Comparison of ENCODE assay signal across 20 mouse cellular contexts in genomic region chr10:51571225-51571996, GRCm38 (mm10). TPM values are rescaled to one million over a fixed set of nuclear protein-coding genes. Genes with fewer than 3 reads are reported as not detected.
DNase-seq lines count a peak whose midpoint lies in the region; ATAC-seq and TF ChIP-seq lines count a peak whose summit lies in the region.
"Had no signal": no experiment of that assay in that cellular context is flagged by ENCODE, and none has a peak within 500 bp of the region (broad histone marks: within the 10 kb centered on the region; RNA-seq: fewer than 3 reads in every experiment).

No protein-coding gene starts in this region.

- TF ChIP-seq EP300 in lung, postnatal 0 days (IDR thresholded peaks at IDR 0.05) = no peak

- no peak for DNase-seq in embryonic facial prominence, embryonic 10.5 days (ENCODE audit: low spot score)
- peak; percentile 46 for DNase-seq in lung, postnatal 0 days (ENCODE audit: low spot score)
- DNase-seq in lung, postnatal 14 days = no peak
- DNase-seq in yolk sac, embryonic 10.5 days (ENCODE audit: low spot score) = peak; percentile 31
- no peak for DNase-seq in adrenal gland, postnatal 10 days
- no peak for DNase-seq in adrenal gland, postnatal 4 days (ENCODE audit: low spot score in 2 of 2)
- DNase-seq: cerebellum, adult 2 months; heart, adult 11 months; kidney, adult 8-10 months; midbrain, embryonic 14.5 days; thymus, postnatal 36 days had no signal

- no peaks in the 10 kb centered on the region for H3K9me3 ChIP-seq in embryonic facial prominence, embryonic 12.5 days
- no peaks in the 10 kb centered on the region for H3K9me3 ChIP-seq in embryonic facial prominence, embryonic 10.5 days
- H3K9me3 ChIP-seq in lung, postnatal 0 days (ENCODE audit: low read length) = no peaks in the 10 kb centered on the region
- H3K9me3 ChIP-seq in megakaryocyte, embryonic 14.5 days = no peaks in the 10 kb centered on the region
- H3K9me3 ChIP-seq: heart, embryonic 15.5 days; hindbrain, embryonic 13.5 days had no signal

- H3K9ac ChIP-seq in embryonic facial prominence, embryonic 12.5 days = no peak overlapping the region
- H3K9ac ChIP-seq in lung, postnatal 0 days (replicated peaks; ENCODE audit: low read depth) = no peak overlapping the region
- H3K9ac ChIP-seq: heart, embryonic 15.5 days; hindbrain, embryonic 13.5 days had no signal

- no peak for TF ChIP-seq CTCF in lung, postnatal 0 days (IDR thresholded peaks at IDR 0.05)

- no peak overlapping the region for H3K4me3 ChIP-seq in embryonic facial prominence, embryonic 12.5 days
- H3K4me3 ChIP-seq in embryonic facial prominence, embryonic 10.5 days = no peak overlapping the region
- H3K4me3 ChIP-seq in lung, postnatal 0 days (ENCODE audit: low read depth, low read length) = no peak overlapping the region
- H3K4me3 ChIP-seq in megakaryocyte, embryonic 14.5 days (replicated peaks) = peak overlapping the region; percentile 44
- H3K4me3 ChIP-seq: heart, embryonic 15.5 days; hindbrain, embryonic 13.5 days; layer of hippocampus, adult 2 months had no signal

- 77% methylated on average over 9 of the region's 9 CpGs for WGBS in embryonic facial prominence, embryonic 12.5 days
- WGBS in embryonic facial prominence, embryonic 10.5 days = 80% methylated on average over 9 of the region's 9 CpGs
- 51% methylated on average over 9 of the region's 9 CpGs for WGBS in lung, postnatal 0 days

- no peaks in the 10 kb centered on the region for H3K27me3 ChIP-seq in embryonic facial prominence, embryonic 12.5 days
- H3K27me3 ChIP-seq in embryonic facial prominence, embryonic 10.5 days (replicated peaks; ENCODE audit: low read depth, poor library complexity, severe bottlenecking) = no peaks in the 10 kb centered on the region
- H3K27me3 ChIP-seq in lung, postnatal 0 days (replicated peaks; ENCODE audit: insufficient read depth, low read length) = no peaks in the 10 kb centered on the region
- no peaks in the 10 kb centered on the region for H3K27me3 ChIP-seq in megakaryocyte, embryonic 14.5 days (replicated peaks)
- H3K27me3 ChIP-seq: heart, embryonic 15.5 days; hindbrain, embryonic 13.5 days had no signal

- no peaks in the 10 kb centered on the region for H3K36me3 ChIP-seq in embryonic facial prominence, embryonic 12.5 days
- no peaks in the 10 kb centered on the region for H3K36me3 ChIP-seq in embryonic facial prominence, embryonic 10.5 days (replicated peaks)
- no peaks in the 10 kb centered on the region for H3K36me3 ChIP-seq in lung, postnatal 0 days (ENCODE audit: insufficient read depth, low read length)
- no peaks in the 10 kb centered on the region for H3K36me3 ChIP-seq in megakaryocyte, embryonic 14.5 days (replicated peaks; ENCODE audit: low read length)
- H3K36me3 ChIP-seq: heart, embryonic 15.5 days; hindbrain, embryonic 13.5 days had no signal

- no peak overlapping the region for H3K27ac ChIP-seq in embryonic facial prominence, embryonic 12.5 days
- H3K27ac ChIP-seq in embryonic facial prominence, embryonic 10.5 days (replicated peaks) = no peak overlapping the region
- H3K27ac ChIP-seq in lung, postnatal 0 days (ENCODE audit: low read length) = no peak overlapping the region
- H3K27ac ChIP-seq: heart, embryonic 15.5 days; hindbrain, embryonic 13.5 days; layer of hippocampus, adult 2 months had no signal

- no peaks in the 10 kb centered on the region for H3K4me1 ChIP-seq in embryonic facial prominence, embryonic 12.5 days
- H3K4me1 ChIP-seq in embryonic facial prominence, embryonic 10.5 days = no peaks in the 10 kb centered on the region
- H3K4me1 ChIP-seq in lung, postnatal 0 days (ENCODE audit: insufficient read depth, low read depth, low read length) = no peaks in the 10 kb centered on the region
- no peaks in the 10 kb centered on the region for H3K4me1 ChIP-seq in megakaryocyte, embryonic 14.5 days
- H3K4me1 ChIP-seq: heart, embryonic 15.5 days; hindbrain, embryonic 13.5 days had no signal

- H3K4me2 ChIP-seq in embryonic facial prominence, embryonic 12.5 days (replicated peaks) = no peak overlapping the region
- no peak overlapping the region for H3K4me2 ChIP-seq in lung, postnatal 0 days (replicated peaks; ENCODE audit: low read depth, low read length)
- H3K4me2 ChIP-seq: heart, embryonic 15.5 days; hindbrain, embryonic 13.5 days had no signal

- ATAC-seq in embryonic facial prominence, embryonic 12.5 days (ENCODE audit: insufficient number of reproducible peaks, insufficient read depth, low FRiP score, low TSS enrichment) = 0 out of 2 replicates have a peak, but pooled peaks have one; percentile 28
- ATAC-seq in lung, postnatal 0 days = peak; percentile 71
- ATAC-seq: forebrain, embryonic 14.5 days; Patski had no signal

RNA-seq across cellular contexts. Expression of gene Fam162b, which starts 18.9 kb away (rescaled TPM):
- polyA plus RNA-seq in embryonic facial prominence, embryonic 12.5 days (2016; fragmentation: Nextera tagmentation; extraction: Ambion mirVana) = 1.3 and 2.3 TPM in 2 replicates
- 2.2 and 2.3 TPM in 2 replicates for polyA plus RNA-seq in embryonic facial prominence, embryonic 10.5 days (2016; fragmentation: Nextera tagmentation; extraction: Ambion mirVana)
- polyA plus RNA-seq in lung, postnatal 0 days (2015; fragmentation: Nextera tagmentation; extraction: Ambion mirVana) = 45.3 and 48.3 TPM in 2 replicates
- not detected in 2 replicates for polyA plus RNA-seq in megakaryocyte, embryonic 14.5 days (2012; ENCODE audit: insufficient read depth, low replicate concordance)
- total RNA-seq in adrenal gland, postnatal 10 days (2021) = under 1 TPM in 1 of 2 experiments, not detected in 1; 0.45 TPM
- not detected for total RNA-seq in adrenal gland, postnatal 4 days (2021)
- total RNA-seq: adrenal gland, adult 18-20 months; layer of hippocampus, adult 2 months had no signal
- polyA plus RNA-seq: cerebellum, adult 2 months; Patski had no signal

RNA-seq across cellular contexts. Expression of gene Gprc6a, which starts 59.9 kb away (rescaled TPM):
- polyA plus RNA-seq in embryonic facial prominence, embryonic 12.5 days (2016; fragmentation: Nextera tagmentation; extraction: Ambion mirVana) = not detected in 2 replicates
- polyA plus RNA-seq in embryonic facial prominence, embryonic 10.5 days (2016; fragmentation: Nextera tagmentation; extraction: Ambion mirVana) = 0.10 and 0.13 TPM in 2 replicates
- polyA plus RNA-seq in lung, postnatal 0 days (2015; fragmentation: Nextera tagmentation; extraction: Ambion mirVana) = 2.0 and 2.2 TPM in 2 replicates
- not detected in 2 replicates for polyA plus RNA-seq in megakaryocyte, embryonic 14.5 days (2012; ENCODE audit: insufficient read depth, low replicate concordance)
- not detected for total RNA-seq in adrenal gland, postnatal 10 days (2021)
- total RNA-seq in adrenal gland, postnatal 4 days (2021) = not detected
- total RNA-seq: adrenal gland, adult 18-20 months; layer of hippocampus, adult 2 months had no signal
- polyA plus RNA-seq: cerebellum, adult 2 months; forebrain, embryonic 14.5 days; heart, embryonic 15.5 days; hindbrain, embryonic 13.5 days; limb, embryonic 14.5 days; midbrain, embryonic 14.5 days; Patski had no signal

Comparison
In these comparisons a context has a peak if more than half of its experiments do, and no peak if none do; other contexts are left out.
1. DNase-seq: peak in lung, postnatal 0 days (single experiment) and yolk sac, embryonic 10.5 days (single experiment); none in embryonic facial prominence, embryonic 10.5 days (single experiment), lung, postnatal 14 days (single experiment), adrenal gland, postnatal 10 days (single experiment) and adrenal gland, postnatal 4 days (0 of 2).
2. RNA of gene Fam162b, which starts 18.9 kb away (polyA plus RNA-seq): 45.3 to 48.3 TPM in lung, postnatal 0 days; 2.2 to 2.3 TPM in embryonic facial prominence, embryonic 10.5 days, 1.3 to 2.3 TPM in embryonic facial prominence, embryonic 12.5 days and not detected in megakaryocyte, embryonic 14.5 days; every median in the first group is over 10 times any median in the second.